Mouse (Mus musculus) heart, embryonic 15.5 days (tissue): ENCODE results near the gene Prkar1a. TPM values are rescaled to one million over a fixed set of nuclear protein-coding genes. Genes with fewer than 3 reads are reported as not detected.

Experiments used
- ATAC-seq: fragments of 200-750 bp; cut with Nextera tagmentation; replicated peaks from 2 replicates; pipeline ENCODE4 v1.8.0; 2017; ENCODE audit warnings: low read depth, moderate TSS enrichment; ENCODE audit not compliant: insufficient number of reproducible peaks, insufficient read depth, low FRiP score
- H3K27ac ChIP-seq: fragments of 300-500 bp; sonication (generic); 2 replicates; pipeline ENCODE4 v1.5.1; 2015; ENCODE audit warnings: mild to moderate bottlenecking, inconsistent platforms
- H3K27me3 ChIP-seq: fragments of 300-500 bp; sonication (generic); 2 replicates; pipeline ENCODE4 v1.6.1; 2015; ENCODE audit warnings: inconsistent platforms
- H3K36me3 ChIP-seq: fragments of 300-500 bp; sonication (generic); 2 replicates; pipeline ENCODE4 v1.6.1; 2015; ENCODE audit warnings: mild to moderate bottlenecking, inconsistent platforms
- H3K4me1 ChIP-seq: fragments of 300-500 bp; sonication (generic); replicated peaks from 2 replicates; pipeline ENCODE4 v1.6.1; 2015; ENCODE audit warnings: inconsistent platforms
- H3K4me2 ChIP-seq: fragments of 300-500 bp; sonication (generic); 2 replicates; pipeline ENCODE4 v1.6.1; 2015; ENCODE audit warnings: inconsistent platforms, mild to moderate bottlenecking, moderate library complexity
- H3K4me3 ChIP-seq: fragments of 300-500 bp; sonication (generic); 2 replicates; pipeline ENCODE4 v1.5.1; 2015; ENCODE audit warnings: mild to moderate bottlenecking, inconsistent platforms
- H3K9ac ChIP-seq: fragments of 300-500 bp; sonication (generic); 2 replicates; pipeline ENCODE4 v1.6.1; 2015; ENCODE audit warnings: mild to moderate bottlenecking, inconsistent platforms
- H3K9me3 ChIP-seq: fragments of 300-500 bp; sonication (generic); replicated peaks from 2 replicates; pipeline ENCODE4 v1.6.1; 2016; ENCODE audit warnings: inconsistent platforms
- WGBS: fragments of 180-500 bp; shearing (Covaris S2); methylation state at CpG from one replicate; pipeline ENCODE4 v1.1.7; 2015; ENCODE audit warnings: mixed read lengths; 5-methylcytosine and 5-hydroxymethylcytosine counted together
- polyA plus RNA-seq: library from polyadenylated mRNA; unstranded; fragments of >200 nt; fragmentation: Nextera tagmentation; extraction: Ambion mirVana; gene quantifications from 2 replicates; pipeline ENCODE4 v1.2.1, GENCODE M21; 2015

The Prkar1a gene
- polyA plus RNA-seq, 1 experiment from 2014 or later: 426 TPM

- no peaks in the 10 kb centered on the region for H3K27me3 ChIP-seq
- no peaks in the 10 kb centered on the region for H3K36me3 ChIP-seq
- H3K27ac ChIP-seq: no peak overlapping the region
- H3K9me3 ChIP-seq: no peaks in the 10 kb centered on the region
- 82% methylated on average over 5 of the region's 5 CpGs for WGBS
- ATAC-seq: no peak; the same call in 1 of the 2 replicates
- H3K4me3 ChIP-seq: no peak overlapping the region
- H3K4me1 ChIP-seq: no peaks in the 10 kb centered on the region; the same call in 1 of the 2 replicates
- no peak overlapping the region for H3K9ac ChIP-seq
- H3K4me2 ChIP-seq: no peak overlapping the region
These were observed 48.0 kb downstream of the Prkar1a start for GRCm38 (mm10) chr11:109697089-109697643.

DNA sequence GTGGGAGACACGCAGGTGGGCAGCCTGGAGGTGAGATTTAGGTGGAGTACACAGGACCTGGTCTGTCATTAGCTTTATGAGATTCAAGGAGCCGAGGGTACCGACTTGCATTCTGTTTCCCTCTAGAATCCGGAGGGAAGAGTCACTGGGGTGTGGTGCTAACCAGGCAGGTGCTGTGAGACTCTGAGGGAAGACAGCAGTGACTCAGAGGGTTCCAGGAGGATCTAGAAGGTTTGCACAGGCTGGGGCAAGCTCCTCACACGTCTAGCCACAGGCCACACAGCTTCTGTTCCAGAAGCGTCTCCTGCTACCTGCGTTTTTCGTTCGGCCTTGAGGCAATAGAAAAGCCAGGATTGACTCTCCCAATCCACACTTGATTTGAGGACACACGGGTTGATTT lies 49.5 kb downstream of the Prkar1a start:
- no peak overlapping the region for H3K4me2 ChIP-seq
- H3K27ac ChIP-seq: no peak overlapping the region
- ATAC-seq: no peak
- no peaks in the 10 kb centered on the region for H3K4me1 ChIP-seq
- no peak overlapping the region for H3K4me3 ChIP-seq
- no peaks in the 10 kb centered on the region for H3K36me3 ChIP-seq
- H3K9ac ChIP-seq: no peak overlapping the region
- 83% methylated on average over 10 of the region's 10 CpGs for WGBS
- H3K9me3 ChIP-seq: no peaks in the 10 kb centered on the region
- no peaks in the 10 kb centered on the region for H3K27me3 ChIP-seq

DNA sequence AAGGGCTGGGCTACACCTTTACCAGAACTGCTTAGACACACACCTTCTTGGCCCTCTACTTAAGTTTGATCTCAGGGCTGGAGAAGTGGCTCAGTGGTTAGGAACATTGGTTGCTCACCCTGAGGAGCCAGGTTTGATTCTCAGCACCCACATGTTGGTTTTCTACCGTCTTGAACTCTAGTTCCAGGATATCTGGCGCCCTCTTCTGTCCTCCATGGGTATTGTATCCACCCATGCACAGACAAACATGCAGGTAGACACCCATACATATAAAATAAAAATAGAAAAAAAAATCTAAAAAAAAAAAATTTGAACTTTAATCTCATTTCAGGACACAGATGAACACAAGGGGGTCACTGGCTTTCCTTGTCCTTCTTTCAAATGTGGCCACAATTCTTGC lies 50.6 kb downstream of the Prkar1a start:
- Histone ChIP-seq H3K4me3 (no peak overlapping the region), H3K4me2 (no peak overlapping the region), H3K27ac (no peak overlapping the region), H3K36me3 (no peaks in the 10 kb centered on the region), H3K4me1 (0 out of 2 replicates have a peak, but pooled peaks cover 3% of the 10 kb centered on the region), H3K9ac (no peak overlapping the region), H3K9me3 (no peaks in the 10 kb centered on the region), H3K27me3 (no peaks in the 10 kb centered on the region)
- ATAC-seq: no peak
- 61% methylated on average over 2 of the region's 2 CpGs for WGBS

DNA sequence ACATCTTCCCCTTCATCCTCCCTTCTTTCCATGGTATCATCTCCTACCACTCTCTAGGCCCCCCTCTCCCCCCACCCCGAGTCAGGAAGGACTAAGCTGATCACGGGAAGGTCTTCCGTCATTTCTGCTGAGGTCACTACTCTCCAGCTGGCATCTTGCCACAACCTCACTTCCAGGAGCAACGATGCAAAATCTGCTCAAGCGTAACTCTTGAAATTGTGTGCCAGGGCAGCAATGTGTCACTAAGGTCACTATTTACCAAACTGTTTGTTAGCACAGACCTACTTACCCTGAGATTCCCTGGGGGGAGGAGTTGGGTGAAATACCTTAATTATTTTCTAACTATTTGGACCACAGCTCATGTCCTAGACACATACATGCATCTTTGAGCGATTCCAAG lies 51.6 kb downstream of the Prkar1a start:
- Histone ChIP-seq H3K4me3 (no peak overlapping the region), H3K27ac (no peak overlapping the region), H3K9ac (no peak overlapping the region), H3K4me2 (no peak overlapping the region), H3K36me3 (no peaks in the 10 kb centered on the region), H3K9me3 (no peaks in the 10 kb centered on the region), H3K27me3 (no peaks in the 10 kb centered on the region), H3K4me1 (peaks cover 11% of the 10 kb centered on the region)
- no peak for ATAC-seq
- WGBS: 39% methylated on average over 6 of the region's 6 CpGs

- no peaks in the 10 kb centered on the region for H3K36me3 ChIP-seq
- H3K9ac ChIP-seq: no peak overlapping the region
- H3K4me1 ChIP-seq: peaks cover 19% of the 10 kb centered on the region
- H3K9me3 ChIP-seq: no peaks in the 10 kb centered on the region
- ATAC-seq: no peak
- 58% methylated on average over 10 of the region's 10 CpGs for WGBS
- no peaks in the 10 kb centered on the region for H3K27me3 ChIP-seq
- H3K27ac ChIP-seq: no peak overlapping the region
- H3K4me2 ChIP-seq: no peak overlapping the region
- H3K4me3 ChIP-seq: no peak overlapping the region
These were observed 53.0 kb downstream of the Prkar1a start for GRCm38 (mm10) chr11:109702031-109702815.

DNA sequence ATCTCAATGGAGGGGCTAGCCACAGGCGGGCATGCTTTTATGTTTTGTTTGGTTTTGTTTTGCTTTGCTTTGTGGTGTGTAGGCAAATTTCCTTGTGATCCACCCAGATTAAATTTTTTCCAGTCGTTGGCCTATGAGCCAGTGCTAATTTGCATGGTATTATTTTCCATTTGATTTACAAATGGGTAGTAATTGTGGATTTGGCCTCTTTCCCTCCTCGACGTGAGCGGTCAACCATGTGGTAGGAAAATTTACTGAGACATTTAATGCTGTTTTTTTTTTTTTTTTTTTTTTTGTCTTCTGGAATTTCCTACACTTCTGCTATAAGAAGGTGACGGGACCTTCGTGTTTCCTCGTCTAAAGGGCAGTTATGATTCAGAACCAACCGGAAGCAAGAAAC lies 54.6 kb downstream of the Prkar1a start:
- WGBS: 76% methylated on average over 9 of the region's 9 CpGs
- ATAC-seq: no peak
- H3K27me3 ChIP-seq: no peaks in the 10 kb centered on the region
- H3K4me2 ChIP-seq: no peak overlapping the region
- no peak overlapping the region for H3K27ac ChIP-seq
- no peaks in the 10 kb centered on the region for H3K36me3 ChIP-seq
- H3K4me3 ChIP-seq: no peak overlapping the region
- no peak overlapping the region for H3K9ac ChIP-seq
- H3K9me3 ChIP-seq: no peaks in the 10 kb centered on the region
- peaks cover 19% of the 10 kb centered on the region for H3K4me1 ChIP-seq

- Histone ChIP-seq H3K27me3 (no peaks in the 10 kb centered on the region), H3K27ac (no peak overlapping the region), H3K36me3 (no peaks in the 10 kb centered on the region), H3K4me2 (no peak overlapping the region), H3K9ac (no peak overlapping the region), H3K9me3 (no peaks in the 10 kb centered on the region), H3K4me3 (no peak overlapping the region), H3K4me1 (peaks cover 19% of the 10 kb centered on the region)
- WGBS: 90% methylated on average over 22 of the region's 22 CpGs
- no peak for ATAC-seq
These were observed 55.4 kb downstream of the Prkar1a start for GRCm38 (mm10) chr11:109704311-109705205.

- Histone ChIP-seq H3K4me2 (peak overlapping the region; percentile 47), H3K36me3 (no peaks in the 10 kb centered on the region), H3K4me3 (0 out of 2 replicates have a peak overlapping the region, but pooled peaks have one; percentile 9), H3K27me3 (no peaks in the 10 kb centered on the region), H3K27ac (peak overlapping the region; percentile 57), H3K4me1 (peaks cover 19% of the 10 kb centered on the region), H3K9ac (no peak overlapping the region), H3K9me3 (no peaks in the 10 kb centered on the region)
- no peak for ATAC-seq
- WGBS: 45% methylated on average over 9 of the region's 9 CpGs
These were observed 56.3 kb downstream of the Prkar1a start for GRCm38 (mm10) chr11:109705336-109706054.

DNA sequence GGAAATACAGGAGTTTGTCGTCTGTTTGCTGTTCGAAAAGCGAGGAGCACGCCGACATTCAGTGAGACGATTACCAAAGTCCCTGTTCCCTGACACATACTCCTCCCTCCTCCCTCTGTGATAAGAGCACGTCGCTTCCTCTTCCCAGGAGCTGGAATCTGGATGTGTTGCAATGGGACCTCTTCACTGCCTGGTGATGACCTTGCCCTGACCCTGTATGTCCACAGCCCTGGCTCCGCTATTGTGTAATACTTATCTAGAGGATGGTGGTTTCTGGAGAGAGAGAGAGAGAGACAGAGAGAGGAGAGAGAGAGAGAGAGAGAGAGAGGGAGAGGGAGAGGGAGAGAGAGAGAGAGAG lies 56.8 kb downstream of the Prkar1a start:
- H3K4me2 ChIP-seq: peak overlapping the region; percentile 47
- H3K27ac ChIP-seq: peak overlapping the region; percentile 57
- H3K27me3 ChIP-seq: no peaks in the 10 kb centered on the region
- H3K4me1 ChIP-seq: peaks cover 19% of the 10 kb centered on the region
- H3K36me3 ChIP-seq: no peaks in the 10 kb centered on the region
- WGBS: 19% methylated on average over 9 of the region's 9 CpGs
- H3K4me3 ChIP-seq: 0 out of 2 replicates have a peak overlapping the region, but pooled peaks have one; percentile 9
- no peak overlapping the region for H3K9ac ChIP-seq
- peak; percentile 64; the same call in 1 of the 2 replicates for ATAC-seq
- no peaks in the 10 kb centered on the region for H3K9me3 ChIP-seq

DNA sequence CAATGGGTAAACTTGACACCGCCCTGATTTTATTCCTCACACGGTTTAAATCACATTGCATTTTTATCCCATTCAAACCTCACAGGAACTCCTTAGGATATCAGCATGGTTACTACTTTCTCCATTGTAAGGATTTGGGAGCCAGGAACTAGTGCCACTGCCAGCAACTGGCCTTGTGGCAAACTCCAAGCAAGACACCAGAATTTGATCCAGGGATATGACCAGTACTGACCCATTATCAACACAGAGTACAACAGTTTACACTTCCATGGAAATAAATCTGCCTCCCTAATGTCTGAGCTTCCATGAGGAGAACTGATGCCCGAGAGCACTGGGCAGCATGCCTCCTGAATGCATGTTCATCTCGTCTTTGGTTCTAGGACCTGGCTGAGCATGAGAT lies 57.4 kb downstream of the Prkar1a start:
- peak overlapping the region; percentile 6; the same call in 1 of the 2 replicates for H3K27ac ChIP-seq
- ATAC-seq: no peak
- WGBS: 71% methylated on average over 4 of the region's 4 CpGs
- H3K4me1 ChIP-seq: peaks cover 19% of the 10 kb centered on the region
- no peak overlapping the region for H3K4me2 ChIP-seq
- no peaks in the 10 kb centered on the region for H3K9me3 ChIP-seq
- H3K9ac ChIP-seq: no peak overlapping the region
- no peaks in the 10 kb centered on the region for H3K36me3 ChIP-seq
- no peak overlapping the region for H3K4me3 ChIP-seq
- no peaks in the 10 kb centered on the region for H3K27me3 ChIP-seq

- whole genome bisulfite sequencing: 83% methylated on average over 3 of the region's 3 CpGs
- no peak for ATAC-seq
- Histone ChIP-seq H3K9me3 (no peaks in the 10 kb centered on the region), H3K9ac (no peak overlapping the region), H3K27ac (no peak overlapping the region), H3K36me3 (no peaks in the 10 kb centered on the region), H3K4me2 (no peak overlapping the region), H3K4me3 (no peak overlapping the region), H3K4me1 (peaks cover 19% of the 10 kb centered on the region), H3K27me3 (no peaks in the 10 kb centered on the region)
These were observed 58.2 kb downstream of the Prkar1a start for GRCm38 (mm10) chr11:109707442-109707841.
